Mouse (Mus musculus): ENCODE measurements around the gene Zswim3. TPM values are rescaled to one million over a fixed set of nuclear protein-coding genes. Genes with fewer than 3 reads are reported as not detected.
"Not testable (repeated sequence)": the region's sequence is repeated elsewhere in the genome, so short reads cannot be mapped to it uniquely, and the experiment has no call there.

Gene Zswim3
- polyA plus RNA-seq, 1 experiment from 2014 or later: 8.9 TPM

GRCm38 (mm10) chr2:164859155-164859554, 54.3 kb downstream of the Zswim3 start:
- ATAC-seq (replicated peaks; ENCODE audit: low FRiP score, low TSS enrichment, low read depth) (no peak), DNase-seq (ENCODE audit: low spot score) (no peak)
- H3K4me2 ChIP-seq (ENCODE audit: low read length): no peak overlapping the region
- no peak overlapping the region for H3K27ac ChIP-seq (ENCODE audit: low read depth)
- WGBS: 47% methylated on average over 2 of the region's 2 CpGs
- no peaks in the 10 kb centered on the region for H3K36me3 ChIP-seq (ENCODE audit: control insufficient read depth, insufficient read depth, low read length)
- no peak overlapping the region for H3K4me3 ChIP-seq (ENCODE audit: low read depth, low read length)
- no peaks in the 10 kb centered on the region for H3K9me3 ChIP-seq (ENCODE audit: control insufficient read depth, low read length)
- H3K27me3 ChIP-seq (replicated peaks; ENCODE audit: control insufficient read depth, insufficient read depth, low read length): peaks cover 33% of the 10 kb centered on the region
- H3K9ac ChIP-seq (ENCODE audit: low read length): no peak overlapping the region
- H3K4me1 ChIP-seq (replicated peaks; ENCODE audit: control insufficient read depth, insufficient read depth, low read length): peaks cover 31% of the 10 kb centered on the region; the same call in 1 of the 2 replicates

GRCm38 (mm10) chr2:164859640-164860432, 54.9 kb downstream of the Zswim3 start:
- ATAC-seq (replicated peaks; ENCODE audit: low FRiP score, low TSS enrichment, low read depth) (no peak), DNase-seq (ENCODE audit: low spot score) (no peak)
- Histone ChIP-seq H3K4me1 (replicated peaks; ENCODE audit: control insufficient read depth, insufficient read depth, low read length) (peaks cover 31% of the 10 kb centered on the region; the same call in 1 of the 2 replicates), H3K27ac (ENCODE audit: low read depth) (no peak overlapping the region), H3K4me2 (ENCODE audit: low read length) (no peak overlapping the region), H3K36me3 (ENCODE audit: control insufficient read depth, insufficient read depth, low read length) (no peaks in the 10 kb centered on the region), H3K9me3 (ENCODE audit: control insufficient read depth, low read length) (no peaks in the 10 kb centered on the region), H3K27me3 (replicated peaks; ENCODE audit: control insufficient read depth, insufficient read depth, low read length) (peaks cover 33% of the 10 kb centered on the region), H3K9ac (ENCODE audit: low read length) (no peak overlapping the region), H3K4me3 (ENCODE audit: low read depth, low read length) (no peak overlapping the region)
- 55% methylated on average over 9 of the region's 9 CpGs for WGBS

GRCm38 (mm10) chr2:164861094-164861493, 56.2 kb downstream of the Zswim3 start:
- Histone ChIP-seq H3K4me1 (replicated peaks; ENCODE audit: control insufficient read depth, insufficient read depth, low read length) (peaks cover 31% of the 10 kb centered on the region; the same call in 1 of the 2 replicates), H3K27me3 (replicated peaks; ENCODE audit: control insufficient read depth, insufficient read depth, low read length) (peaks cover 27% of the 10 kb centered on the region), H3K9ac (ENCODE audit: low read length) (no peak overlapping the region), H3K9me3 (ENCODE audit: control insufficient read depth, low read length) (no peaks in the 10 kb centered on the region), H3K27ac (ENCODE audit: low read depth) (no peak overlapping the region), H3K36me3 (ENCODE audit: control insufficient read depth, insufficient read depth, low read length) (no peaks in the 10 kb centered on the region), H3K4me2 (ENCODE audit: low read length) (no peak overlapping the region), H3K4me3 (ENCODE audit: low read depth, low read length) (no peak overlapping the region)
- 73% methylated on average over 4 of the region's 4 CpGs for WGBS
- ATAC-seq (replicated peaks; ENCODE audit: low FRiP score, low TSS enrichment, low read depth): no peak
- DNase-seq (ENCODE audit: low spot score): no peak

- H3K9me3 ChIP-seq (ENCODE audit: control insufficient read depth, low read length): no peaks in the 10 kb centered on the region
- no peak overlapping the region for H3K4me3 ChIP-seq (ENCODE audit: low read depth, low read length)
- no peaks in the 10 kb centered on the region for H3K36me3 ChIP-seq (ENCODE audit: control insufficient read depth, insufficient read depth, low read length)
- 23% methylated on average over 9 of the region's 9 CpGs for WGBS
- peak; percentile 86 for DNase-seq (ENCODE audit: low spot score)
- no peak overlapping the region for H3K9ac ChIP-seq (ENCODE audit: low read length)
- ATAC-seq (replicated peaks; ENCODE audit: low FRiP score, low TSS enrichment, low read depth): peak; percentile 62
- H3K27ac ChIP-seq (ENCODE audit: low read depth): peak overlapping the region; percentile 47
- H3K4me1 ChIP-seq (replicated peaks; ENCODE audit: control insufficient read depth, insufficient read depth, low read length): peaks cover 24% of the 10 kb centered on the region; the same call in 1 of the 2 replicates
- peak overlapping the region; percentile 13; the same call in 1 of the 2 replicates for H3K4me2 ChIP-seq (ENCODE audit: low read length)
- H3K27me3 ChIP-seq (replicated peaks; ENCODE audit: control insufficient read depth, insufficient read depth, low read length): peaks cover 16% of the 10 kb centered on the region
Observed at GRCm38 (mm10) chr2:164862179-164862861, 57.4 kb downstream of the Zswim3 start.

GRCm38 (mm10) chr2:164863411-164863810, 58.5 kb downstream of the Zswim3 start:
- ATAC-seq (replicated peaks; ENCODE audit: low FRiP score, low TSS enrichment, low read depth); H3K9me3 ChIP-seq (ENCODE audit: control insufficient read depth, low read length); H3K9ac ChIP-seq (ENCODE audit: low read length); H3K36me3 ChIP-seq (ENCODE audit: control insufficient read depth, insufficient read depth, low read length); H3K4me3 ChIP-seq (ENCODE audit: low read depth, low read length); H3K27me3 ChIP-seq (replicated peaks; ENCODE audit: control insufficient read depth, insufficient read depth, low read length); H3K4me2 ChIP-seq (ENCODE audit: low read length); DNase-seq (ENCODE audit: low spot score); H3K27ac ChIP-seq (ENCODE audit: low read depth): not testable (repeated sequence)
- peaks cover 16% of the 10 kb centered on the region; the same call in 1 of the 2 replicates for H3K4me1 ChIP-seq (replicated peaks; ENCODE audit: control insufficient read depth, insufficient read depth, low read length)
- WGBS: 90% methylated on average over 7 of the region's 9 CpGs

- no peak for ATAC-seq (replicated peaks; ENCODE audit: low FRiP score, low TSS enrichment, low read depth)
- Histone ChIP-seq H3K27ac (ENCODE audit: low read depth) (no peak overlapping the region), H3K36me3 (ENCODE audit: control insufficient read depth, insufficient read depth, low read length) (no peaks in the 10 kb centered on the region), H3K9me3 (ENCODE audit: control insufficient read depth, low read length) (peaks cover 4% of the 10 kb centered on the region; the same call in 1 of the 2 replicates), H3K27me3 (replicated peaks; ENCODE audit: control insufficient read depth, insufficient read depth, low read length) (no peaks in the 10 kb centered on the region), H3K9ac (ENCODE audit: low read length) (no peak overlapping the region), H3K4me1 (replicated peaks; ENCODE audit: control insufficient read depth, insufficient read depth, low read length) (peaks cover 13% of the 10 kb centered on the region; the same call in 1 of the 2 replicates), H3K4me2 (ENCODE audit: low read length) (no peak overlapping the region), H3K4me3 (ENCODE audit: low read depth, low read length) (no peak overlapping the region)
- DNase-seq (ENCODE audit: low spot score): no peak
- WGBS: 68% methylated on average over 4 of the region's 4 CpGs
Observed at GRCm38 (mm10) chr2:164864593-164864992, 59.7 kb downstream of the Zswim3 start.

- no peak overlapping the region for H3K4me3 ChIP-seq (ENCODE audit: low read depth, low read length)
- H3K4me1 ChIP-seq (replicated peaks; ENCODE audit: control insufficient read depth, insufficient read depth, low read length): peaks cover 8% of the 10 kb centered on the region; the same call in 1 of the 2 replicates
- peak; percentile 45; the same call in 1 of the 2 replicates for ATAC-seq (replicated peaks; ENCODE audit: low FRiP score, low TSS enrichment, low read depth)
- H3K27ac ChIP-seq (ENCODE audit: low read depth): peak overlapping the region; percentile 69
- H3K36me3 ChIP-seq (ENCODE audit: control insufficient read depth, insufficient read depth, low read length): no peaks in the 10 kb centered on the region
- H3K9me3 ChIP-seq (ENCODE audit: control insufficient read depth, low read length): peaks cover 4% of the 10 kb centered on the region; the same call in 1 of the 2 replicates
- DNase-seq (ENCODE audit: low spot score): peak; percentile 69
- no peak overlapping the region for H3K9ac ChIP-seq (ENCODE audit: low read length)
- no peaks in the 10 kb centered on the region for H3K27me3 ChIP-seq (replicated peaks; ENCODE audit: control insufficient read depth, insufficient read depth, low read length)
- no peak overlapping the region for H3K4me2 ChIP-seq (ENCODE audit: low read length)
- 32% methylated on average over 16 of the region's 16 CpGs for WGBS
Observed at GRCm38 (mm10) chr2:164866741-164867551, 62.0 kb downstream of the Zswim3 start.

GRCm38 (mm10) chr2:164867566-164867965, 62.7 kb downstream of the Zswim3 start:
- Histone ChIP-seq H3K27me3 (replicated peaks; ENCODE audit: control insufficient read depth, insufficient read depth, low read length) (no peaks in the 10 kb centered on the region), H3K27ac (ENCODE audit: low read depth) (peak overlapping the region; percentile 69), H3K4me1 (replicated peaks; ENCODE audit: control insufficient read depth, insufficient read depth, low read length) (peaks cover 4% of the 10 kb centered on the region; the same call in 1 of the 2 replicates), H3K9me3 (ENCODE audit: control insufficient read depth, low read length) (peaks cover 4% of the 10 kb centered on the region; the same call in 1 of the 2 replicates), H3K4me3 (ENCODE audit: low read depth, low read length) (no peak overlapping the region), H3K36me3 (ENCODE audit: control insufficient read depth, insufficient read depth, low read length) (no peaks in the 10 kb centered on the region), H3K9ac (ENCODE audit: low read length) (no peak overlapping the region), H3K4me2 (ENCODE audit: low read length) (no peak overlapping the region)
- WGBS: 96% methylated on average over 7 of the region's 7 CpGs
- no peak for DNase-seq (ENCODE audit: low spot score)
- no peak for ATAC-seq (replicated peaks; ENCODE audit: low FRiP score, low TSS enrichment, low read depth)

Measured in intestine, embryonic 14.5 days (tissue).